In the genomic region with DNA sequence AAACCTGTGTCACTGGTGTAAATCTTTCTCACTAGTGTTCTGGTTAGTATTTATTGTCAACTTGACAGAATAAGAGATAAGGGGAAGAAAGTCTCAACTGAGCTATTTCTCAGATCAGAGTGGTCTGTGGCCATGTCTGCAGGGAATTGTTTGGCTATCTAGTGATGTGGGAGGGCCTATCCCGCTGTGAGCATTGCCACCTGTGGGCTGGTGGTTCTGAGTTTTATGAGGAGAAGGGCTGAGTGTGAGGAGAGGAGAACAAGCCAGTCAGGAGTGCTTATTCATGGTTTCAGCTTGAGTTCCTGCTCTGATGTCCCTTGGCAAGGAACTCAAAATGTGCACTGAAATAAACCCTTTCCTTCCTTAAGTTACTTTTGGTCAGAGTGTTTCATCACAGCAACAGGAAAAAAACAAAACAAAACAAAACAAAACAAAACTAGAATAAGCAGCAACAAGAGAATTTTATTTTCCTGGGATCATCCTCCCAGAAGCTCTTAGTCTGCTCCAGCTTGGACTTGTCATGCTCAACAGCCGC, we compare ENCODE assay signal across 21 mouse cellular contexts. TPM values are rescaled to one million over a fixed set of nuclear protein-coding genes. Genes with fewer than 3 reads are reported as not detected.
DNase-seq lines count a peak whose midpoint lies in the region; ATAC-seq lines count a peak whose summit lies in the region.
"Had no signal": no experiment of that assay in that cellular context is flagged by ENCODE, and none has a peak within 500 bp of the region (broad histone marks: within the 10 kb centered on the region; RNA-seq: fewer than 3 reads in every experiment).

No protein-coding gene starts in this region.

- H3K27me3 ChIP-seq in heart, embryonic 10.5 days (ENCODE audit: insufficient read depth, poor library complexity, severe bottlenecking) = no peaks in the 10 kb centered on the region
- no peaks in the 10 kb centered on the region for H3K27me3 ChIP-seq in kidney, embryonic 16.5 days (ENCODE audit: insufficient read depth, low read length)
- H3K27me3 ChIP-seq in midbrain, embryonic 10.5 days (ENCODE audit: low read depth, poor library complexity, severe bottlenecking) = no peaks in the 10 kb centered on the region
- H3K27me3 ChIP-seq: embryonic facial prominence, embryonic 12.5 days; hindbrain, embryonic 13.5 days; liver, embryonic 15.5 days; midbrain, embryonic 15.5 days; neural tube, embryonic 13.5 days had no signal

- H3K4me1 ChIP-seq in heart, embryonic 10.5 days = peaks cover 5% of the 10 kb centered on the region; the same call in 1 of the 2 replicates
- peaks cover 12% of the 10 kb centered on the region for H3K4me1 ChIP-seq in kidney, embryonic 16.5 days (ENCODE audit: insufficient read depth, low read length)
- H3K4me1 ChIP-seq in midbrain, embryonic 10.5 days = no peaks in the 10 kb centered on the region
- H3K4me1 ChIP-seq: embryonic facial prominence, embryonic 12.5 days; hindbrain, embryonic 13.5 days; liver, embryonic 15.5 days; midbrain, embryonic 15.5 days; neural tube, embryonic 13.5 days had no signal

- 21% methylated on average over 2 of the region's 2 CpGs for WGBS in heart, embryonic 10.5 days
- WGBS in kidney, embryonic 16.5 days = 21% methylated on average over 2 of the region's 2 CpGs
- WGBS in midbrain, embryonic 10.5 days = 53% methylated on average over 2 of the region's 2 CpGs

- H3K4me2 ChIP-seq in kidney, embryonic 16.5 days (replicated peaks; ENCODE audit: low read depth, low read length) = no peak overlapping the region
- H3K4me2 ChIP-seq: embryonic facial prominence, embryonic 12.5 days; hindbrain, embryonic 13.5 days; liver, embryonic 15.5 days; midbrain, embryonic 15.5 days; neural tube, embryonic 13.5 days had no signal

- peak; percentile 13 for DNase-seq in heart, adult 8-10 months (ENCODE audit: low spot score)
- DNase-seq in heart, embryonic 10.5 days (ENCODE audit: low spot score) = no peak
- no peak for DNase-seq in kidney, adult 18-20 months
- DNase-seq in adipocyte (ENCODE audit: low spot score) = peak; percentile 88
- DNase-seq in lung, postnatal 36 days = peak; percentile 50
- DNase-seq in midbrain, embryonic 10.5 days (ENCODE audit: low spot score) = no peak
- no peak for DNase-seq in cerebellum, adult 9-10 months
- DNase-seq: adrenal gland, adult 8-10 months; cerebellum, postnatal 10 days; gastrocnemius, postnatal 14 days; layer of hippocampus, postnatal 36 days; left cerebral cortex, postnatal 4 days; right cerebral cortex, postnatal 4 days had no signal

- no peak overlapping the region for H3K4me3 ChIP-seq in heart, embryonic 10.5 days
- H3K4me3 ChIP-seq in kidney, embryonic 16.5 days (ENCODE audit: low read length) = no peak overlapping the region
- H3K4me3 ChIP-seq in midbrain, embryonic 10.5 days = no peak overlapping the region
- H3K4me3 ChIP-seq: embryonic facial prominence, embryonic 12.5 days; hindbrain, embryonic 13.5 days; liver, embryonic 15.5 days; midbrain, embryonic 15.5 days; neural tube, embryonic 13.5 days had no signal

- H3K36me3 ChIP-seq in heart, embryonic 10.5 days = no peaks in the 10 kb centered on the region
- H3K36me3 ChIP-seq in kidney, embryonic 16.5 days (ENCODE audit: insufficient read depth, low read length) = no peaks in the 10 kb centered on the region
- H3K36me3 ChIP-seq in midbrain, embryonic 10.5 days = no peaks in the 10 kb centered on the region
- H3K36me3 ChIP-seq: embryonic facial prominence, embryonic 12.5 days; hindbrain, embryonic 13.5 days; liver, embryonic 15.5 days; midbrain, embryonic 15.5 days; neural tube, embryonic 13.5 days had no signal

- H3K27ac ChIP-seq in heart, embryonic 10.5 days = no peak overlapping the region
- peak overlapping the region; percentile 53; the same call in 1 of the 2 replicates for H3K27ac ChIP-seq in kidney, embryonic 16.5 days (ENCODE audit: low read length)
- no peak overlapping the region for H3K27ac ChIP-seq in midbrain, embryonic 10.5 days (replicated peaks)
- H3K27ac ChIP-seq: embryonic facial prominence, embryonic 12.5 days; hindbrain, embryonic 13.5 days; liver, embryonic 15.5 days; midbrain, embryonic 15.5 days; neural tube, embryonic 13.5 days had no signal

- H3K9ac ChIP-seq in kidney, embryonic 16.5 days (replicated peaks; ENCODE audit: low read length) = no peak overlapping the region
- H3K9ac ChIP-seq: embryonic facial prominence, embryonic 12.5 days; hindbrain, embryonic 13.5 days; liver, embryonic 15.5 days; midbrain, embryonic 15.5 days; neural tube, embryonic 13.5 days had no signal

- no peaks in the 10 kb centered on the region for H3K9me3 ChIP-seq in heart, embryonic 10.5 days
- H3K9me3 ChIP-seq in kidney, embryonic 16.5 days (ENCODE audit: low read length) = no peaks in the 10 kb centered on the region
- H3K9me3 ChIP-seq in midbrain, embryonic 10.5 days (replicated peaks) = no peaks in the 10 kb centered on the region
- H3K9me3 ChIP-seq: embryonic facial prominence, embryonic 12.5 days; hindbrain, embryonic 13.5 days; liver, embryonic 15.5 days; midbrain, embryonic 15.5 days; neural tube, embryonic 13.5 days had no signal

- peak; percentile 93 for ATAC-seq in kidney, embryonic 16.5 days (ENCODE audit: low FRiP score, low TSS enrichment)
- ATAC-seq: intestine, postnatal 0 days; midbrain, embryonic 15.5 days had no signal

RNA-seq across cellular contexts. Expression of gene Tas2r143, which starts 8.2 kb away (rescaled TPM):
- total RNA-seq in heart, adult 8-10 months (2022) = not detected
- not detected in 2 replicates for polyA plus RNA-seq in heart, embryonic 10.5 days (2016; fragmentation: Nextera tagmentation; extraction: Ambion mirVana)
- polyA plus RNA-seq in kidney, embryonic 16.5 days (2015; fragmentation: Nextera tagmentation; extraction: Ambion mirVana) = not detected in 2 replicates
- not detected in 2 replicates for polyA plus RNA-seq in midbrain, embryonic 10.5 days (2016; fragmentation: Nextera tagmentation; extraction: Ambion mirVana)
- total RNA-seq: left cerebral cortex, postnatal 4 days had no signal
- polyA plus RNA-seq: embryonic facial prominence, embryonic 12.5 days; hindbrain, embryonic 13.5 days; intestine, postnatal 0 days; liver, embryonic 15.5 days; midbrain, embryonic 15.5 days; neural tube, embryonic 13.5 days; thymus, postnatal 0 days had no signal

RNA-seq across cellular contexts. Expression of gene Tas2r135, which starts 13.4 kb away (rescaled TPM):
- under 1 TPM in 1 of 4 experiments, not detected in 3; 0.25 TPM for total RNA-seq in heart, adult 8-10 months (2022)
- not detected in 2 replicates for polyA plus RNA-seq in heart, embryonic 10.5 days (2016; fragmentation: Nextera tagmentation; extraction: Ambion mirVana)
- not detected in 2 replicates for polyA plus RNA-seq in kidney, embryonic 16.5 days (2015; fragmentation: Nextera tagmentation; extraction: Ambion mirVana)
- polyA plus RNA-seq in midbrain, embryonic 10.5 days (2016; fragmentation: Nextera tagmentation; extraction: Ambion mirVana) = not detected in 2 replicates
- total RNA-seq: gastrocnemius, postnatal 14 days; layer of hippocampus, postnatal 36 days had no signal
- polyA plus RNA-seq: embryonic facial prominence, embryonic 12.5 days; hindbrain, embryonic 13.5 days; intestine, postnatal 0 days; liver, embryonic 15.5 days; midbrain, embryonic 15.5 days; neural tube, embryonic 13.5 days; thymus, postnatal 0 days had no signal

RNA-seq across cellular contexts. Expression of gene Epha1, which starts 18.8 kb away (rescaled TPM):
- under 1 TPM; 0.19 to 0.37 (median 0.27) TPM for total RNA-seq in heart, adult 8-10 months (2022)
- 3.0 and 4.8 TPM in 2 replicates for polyA plus RNA-seq in heart, embryonic 10.5 days (2016; fragmentation: Nextera tagmentation; extraction: Ambion mirVana)
- polyA plus RNA-seq in kidney, embryonic 16.5 days (2015; fragmentation: Nextera tagmentation; extraction: Ambion mirVana) = 8.2 and 8.6 TPM in 2 replicates
- polyA plus RNA-seq in midbrain, embryonic 10.5 days (2016; fragmentation: Nextera tagmentation; extraction: Ambion mirVana) = 1.2 and 1.5 TPM in 2 replicates

RNA-seq across cellular contexts. Expression of gene Zyx, which starts 42.4 kb away (rescaled TPM):
- total RNA-seq in heart, adult 8-10 months (2022) = 10 to 100 TPM; 39.3 to 47.4 (median 44.6) TPM
- 165 and 193 TPM in 2 replicates for polyA plus RNA-seq in heart, embryonic 10.5 days (2016; fragmentation: Nextera tagmentation; extraction: Ambion mirVana)
- 115 and 130 TPM in 2 replicates for polyA plus RNA-seq in kidney, embryonic 16.5 days (2015; fragmentation: Nextera tagmentation; extraction: Ambion mirVana)
- 84.5 and 88.1 TPM in 2 replicates for polyA plus RNA-seq in midbrain, embryonic 10.5 days (2016; fragmentation: Nextera tagmentation; extraction: Ambion mirVana)

RNA-seq across cellular contexts. Expression of gene Tas2r126, which starts 42.5 kb away (rescaled TPM):
- not detected for total RNA-seq in heart, adult 8-10 months (2022)
- not detected in 2 replicates for polyA plus RNA-seq in heart, embryonic 10.5 days (2016; fragmentation: Nextera tagmentation; extraction: Ambion mirVana)
- not detected in 2 replicates for polyA plus RNA-seq in kidney, embryonic 16.5 days (2015; fragmentation: Nextera tagmentation; extraction: Ambion mirVana)
- polyA plus RNA-seq in midbrain, embryonic 10.5 days (2016; fragmentation: Nextera tagmentation; extraction: Ambion mirVana) = not detected in 2 replicates
- total RNA-seq: gastrocnemius, postnatal 14 days; layer of hippocampus, postnatal 36 days; left cerebral cortex, postnatal 4 days had no signal
- polyA plus RNA-seq: embryonic facial prominence, embryonic 12.5 days; hindbrain, embryonic 13.5 days; intestine, postnatal 0 days; liver, embryonic 15.5 days; midbrain, embryonic 15.5 days; neural tube, embryonic 13.5 days; thymus, postnatal 0 days had no signal

Comparison
In these comparisons a context has a peak if more than half of its experiments do, and no peak if none do; other contexts are left out.
1. DNase-seq: peak in heart, adult 8-10 months (single experiment), adipocyte (single experiment) and lung, postnatal 36 days (single experiment); none in heart, embryonic 10.5 days (single experiment), kidney, adult 18-20 months (single experiment), midbrain, embryonic 10.5 days (single experiment) and cerebellum, adult 9-10 months (single experiment).